Mouse (Mus musculus): ENCODE data around the gene Donson. TPM values are rescaled to one million over a fixed set of nuclear protein-coding genes. Genes with fewer than 3 reads are reported as not detected.
"Not testable (repeated sequence)": the region's sequence is repeated elsewhere in the genome, so short reads cannot be mapped to it uniquely, and the experiment has no call there.

The Donson gene
- polyA plus RNA-seq, 1 experiment from 2014 or later = 33.6 TPM

DNA sequence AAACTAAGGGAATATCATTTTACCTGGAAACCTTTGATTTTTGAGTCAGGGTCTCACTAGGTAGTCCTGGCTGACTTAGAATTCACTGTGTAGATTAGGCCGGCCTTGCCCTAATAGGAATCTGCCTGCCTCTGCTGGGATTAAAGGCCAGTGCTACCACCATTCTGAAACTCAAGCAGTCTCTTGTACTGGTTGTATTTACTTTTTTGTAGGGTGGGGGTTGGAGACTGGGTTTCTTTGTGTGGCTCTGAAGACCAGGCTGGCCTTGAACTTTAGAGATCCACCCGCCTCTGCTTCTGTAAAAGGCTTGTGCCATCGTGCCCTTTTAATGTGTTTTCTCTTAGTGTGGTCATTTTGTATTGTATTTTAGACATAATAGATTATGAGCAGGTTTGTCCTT lies 39.3 kb downstream of the Donson start:
- ATAC-seq (ENCODE audit: low FRiP score, low read depth) = no peak

DNA sequence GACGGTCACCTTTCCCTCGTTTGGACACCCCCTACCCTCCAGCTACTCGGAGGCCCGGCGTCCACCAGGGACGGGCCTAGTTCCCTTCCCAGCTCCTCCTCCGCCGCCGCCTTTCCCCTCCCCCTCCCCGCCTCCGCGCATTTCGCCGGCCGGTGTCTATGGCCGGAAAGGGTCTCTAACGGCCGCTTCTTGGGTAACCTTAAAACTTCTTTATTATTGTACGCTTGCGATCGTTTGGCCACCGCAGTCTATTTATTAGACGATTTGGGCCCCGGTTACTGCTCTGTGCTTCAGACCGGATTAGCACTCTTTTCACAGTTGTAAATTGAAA lies 40.4 kb downstream of the Donson start:
- ATAC-seq (ENCODE audit: low FRiP score, low read depth) = peak; percentile 55
- Histone ChIP-seq H3K9me3 (no peaks in the 10 kb centered on the region), H3K27ac (replicated peaks) (peak overlapping the region; percentile 98), H3K9ac (replicated peaks) (peak overlapping the region; percentile 84), H3K4me3 (peak overlapping the region; percentile 85), H3K4me2 (replicated peaks) (peak overlapping the region; percentile 65), H3K27me3 (no peaks in the 10 kb centered on the region), H3K36me3 (peaks cover 12% of the 10 kb centered on the region), H3K4me1 (peaks cover 17% of the 10 kb centered on the region)
- 2% methylated on average over 24 of the region's 25 CpGs for WGBS

More for the DNA sequence above, 39.3 kb downstream of the Donson start:
- Histone ChIP-seq H3K36me3 (peaks cover 18% of the 10 kb centered on the region), H3K9ac (replicated peaks) (peak overlapping the region; percentile 49; the same call in 1 of the 2 replicates), H3K4me3 (peak overlapping the region; percentile 38), H3K4me2 (replicated peaks) (peak overlapping the region; percentile 65), H3K27me3 (no peaks in the 10 kb centered on the region), H3K9me3 (no peaks in the 10 kb centered on the region), H3K4me1 (peaks cover 17% of the 10 kb centered on the region), H3K27ac (replicated peaks) (no peak overlapping the region)
- 57% methylated on average over 3 of the region's 3 CpGs for WGBS

DNA sequence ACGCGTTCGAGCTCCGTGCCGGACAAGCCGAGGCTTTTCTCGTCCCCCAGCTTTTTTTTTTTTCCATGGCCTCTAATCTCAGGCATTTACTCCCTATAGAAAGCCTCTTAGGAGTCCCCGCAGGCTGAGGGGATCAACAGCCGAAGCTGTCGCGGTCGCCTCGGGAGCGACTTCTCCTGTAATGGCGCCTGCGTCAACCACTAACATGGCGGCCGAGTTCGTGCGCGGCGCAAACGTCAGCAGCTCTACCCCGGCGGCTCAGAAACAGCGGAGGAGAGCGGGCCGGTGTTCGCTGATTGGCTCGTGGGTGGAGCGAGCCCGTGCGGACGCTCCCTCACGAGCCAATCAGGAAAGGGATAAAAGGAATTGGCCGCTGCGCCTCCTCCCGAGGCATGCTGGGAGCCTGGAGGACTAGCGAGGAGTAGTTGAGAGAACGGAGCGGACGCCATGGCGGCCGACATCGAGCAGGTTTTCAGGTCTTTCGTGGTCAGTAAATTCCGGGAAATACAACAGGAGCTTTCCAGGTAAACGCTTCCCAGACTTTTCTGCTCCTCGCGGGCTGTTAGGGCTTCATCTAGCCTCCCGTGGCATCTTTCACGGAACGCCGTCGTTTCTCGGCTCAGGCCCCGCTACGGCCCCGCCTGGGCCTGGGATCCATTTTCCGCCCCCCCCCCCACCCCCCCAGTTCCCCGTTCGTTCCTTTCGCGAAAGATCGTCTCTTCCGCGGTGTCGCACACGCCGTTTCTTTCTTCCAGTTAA lies 40.9 kb downstream of the Donson start, which contains the start of gene Son:
Son (plus strand) TSS at position 46 of the 759 bp plus-strand sequence.
- Histone ChIP-seq H3K4me2 (replicated peaks) (peak within 1 kb of the TSS; percentile 94), H3K9me3 (no peaks in the 10 kb centered on the region), H3K36me3 (peaks cover 14% of the 10 kb centered on the region), H3K4me3 (peak within 1 kb of the TSS; percentile 85), H3K27ac (replicated peaks) (peak within 1 kb of the TSS; percentile 98), H3K27me3 (no peaks in the 10 kb centered on the region), H3K9ac (replicated peaks) (peak within 1 kb of the TSS; percentile 84), H3K4me1 (peaks cover 17% of the 10 kb centered on the region)
- ATAC-seq (ENCODE audit: low FRiP score, low read depth) = peak; percentile 96
- WGBS = under 1% methylated on average over 69 of the region's 70 CpGs

DNA sequence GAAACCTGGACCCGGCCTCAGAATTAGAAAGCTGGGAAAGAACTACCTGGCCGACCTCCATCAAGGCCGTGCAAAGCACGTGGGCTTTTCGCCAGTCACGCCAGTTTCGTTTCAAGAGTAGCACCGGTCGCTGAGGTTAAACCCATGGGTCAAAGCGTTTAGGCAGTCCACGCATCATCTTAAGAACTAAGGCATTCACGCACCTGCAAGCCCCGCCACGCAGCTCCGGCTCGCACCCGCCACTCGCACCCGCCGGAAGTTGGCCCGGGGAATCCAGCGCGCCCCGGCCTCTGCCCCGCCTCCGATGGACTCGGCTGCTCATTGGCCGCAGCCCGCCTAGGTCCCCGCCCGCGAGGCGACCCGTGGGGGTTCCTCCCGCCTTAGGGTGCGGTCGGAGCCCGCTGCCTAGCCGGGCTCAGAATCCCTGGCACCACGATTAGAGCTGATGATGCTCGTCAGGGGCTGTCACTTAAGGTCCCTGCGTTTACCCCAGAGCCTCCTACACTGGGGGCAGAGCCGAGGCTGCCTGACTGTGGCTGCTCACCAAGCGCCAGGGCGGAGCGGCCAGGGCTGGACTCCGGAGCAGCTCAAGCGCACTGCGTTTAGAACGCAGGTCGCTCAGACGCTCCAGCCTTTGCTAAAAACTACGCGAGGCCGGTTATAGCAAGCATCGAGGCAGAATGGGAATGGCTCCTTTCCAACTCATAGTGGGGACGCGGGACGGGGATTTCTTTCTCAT lies 41.7 kb downstream of the Donson start, which contains the start of gene Gart:
Gart (minus strand) TSS at position 272 of the 739 bp plus-strand sequence.
- no peaks in the 10 kb centered on the region for H3K27me3 ChIP-seq
- H3K27ac ChIP-seq (replicated peaks) = peak within 1 kb of the TSS; percentile 98
- ATAC-seq (ENCODE audit: low FRiP score, low read depth) = peak; percentile 89
- H3K9me3 ChIP-seq = no peaks in the 10 kb centered on the region
- H3K4me1 ChIP-seq = peaks cover 15% of the 10 kb centered on the region
- H3K4me2 ChIP-seq (replicated peaks) = peak within 1 kb of the TSS; percentile 94
- WGBS = under 1% methylated on average over 59 of the region's 59 CpGs
- H3K4me3 ChIP-seq = peak within 1 kb of the TSS; percentile 85
- peak within 1 kb of the TSS; percentile 84 for H3K9ac ChIP-seq (replicated peaks)
- peaks cover 14% of the 10 kb centered on the region for H3K36me3 ChIP-seq

DNA sequence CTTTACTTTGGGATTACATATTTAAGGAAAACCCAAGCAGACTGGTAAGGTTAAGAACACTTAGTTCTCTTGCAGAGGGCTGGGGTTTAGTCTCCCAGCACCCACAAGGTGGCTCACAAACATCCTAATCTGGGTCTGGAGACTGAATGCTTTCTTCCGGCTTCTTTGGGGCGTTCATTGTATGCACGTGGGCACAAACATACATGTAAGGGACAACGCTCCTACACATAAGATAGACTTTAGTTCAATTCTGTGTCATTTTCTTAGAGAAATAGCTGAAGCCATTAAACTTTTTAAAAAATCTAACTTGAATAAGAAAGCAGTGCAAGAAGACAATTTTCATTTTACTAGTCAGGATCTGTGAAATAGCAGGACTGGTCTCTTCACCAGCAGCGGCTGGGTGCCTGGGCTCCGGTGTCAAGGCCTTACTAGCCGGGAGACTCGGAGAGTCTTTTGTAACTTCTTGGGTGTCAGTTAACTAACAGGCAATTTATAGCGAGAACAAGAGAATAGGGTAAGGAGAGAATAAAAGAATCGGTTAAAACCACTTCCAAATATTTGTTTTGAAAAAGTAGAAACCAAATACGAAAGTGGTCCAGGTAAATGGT lies 42.5 kb downstream of the Donson start:
- Histone ChIP-seq H3K4me3 (peak overlapping the region; percentile 85), H3K4me1 (peaks cover 15% of the 10 kb centered on the region), H3K9ac (replicated peaks) (peak overlapping the region; percentile 78), H3K27ac (replicated peaks) (peak overlapping the region; percentile 98), H3K36me3 (peaks cover 18% of the 10 kb centered on the region), H3K4me2 (replicated peaks) (peak overlapping the region; percentile 94), H3K27me3 (no peaks in the 10 kb centered on the region), H3K9me3 (no peaks in the 10 kb centered on the region)
- under 1% methylated on average over 11 of the region's 11 CpGs for WGBS
- ATAC-seq (ENCODE audit: low FRiP score, low read depth) = no peak

DNA sequence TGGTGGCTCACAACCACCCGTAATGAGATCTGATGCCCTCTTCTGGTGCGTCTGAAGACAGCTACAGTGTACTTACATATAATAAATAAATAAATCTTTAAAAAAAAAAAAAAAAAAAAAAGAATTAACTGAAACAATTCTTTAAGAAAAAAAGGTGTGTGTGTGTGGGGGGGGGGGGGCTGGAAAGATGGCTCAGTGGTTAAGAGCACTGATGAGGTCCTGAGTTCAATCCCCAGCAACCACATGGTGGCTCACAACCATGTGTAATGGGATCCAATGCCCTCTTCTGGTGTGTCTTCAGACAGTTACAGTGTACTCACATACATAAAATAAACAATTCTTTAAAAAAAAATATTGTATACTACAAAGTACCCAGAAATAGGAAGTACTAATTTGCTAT lies 43.1 kb downstream of the Donson start:
- H3K9ac ChIP-seq (replicated peaks); H3K27me3 ChIP-seq; H3K4me2 ChIP-seq (replicated peaks); H3K27ac ChIP-seq (replicated peaks); H3K9me3 ChIP-seq; ATAC-seq (ENCODE audit: low FRiP score, low read depth); H3K4me3 ChIP-seq: not testable (repeated sequence)
- Histone ChIP-seq H3K36me3 (peaks cover 24% of the 10 kb centered on the region), H3K4me1 (peaks cover 15% of the 10 kb centered on the region)
- WGBS = no CpG with 5 or more reads among the region's 2 CpGs

DNA sequence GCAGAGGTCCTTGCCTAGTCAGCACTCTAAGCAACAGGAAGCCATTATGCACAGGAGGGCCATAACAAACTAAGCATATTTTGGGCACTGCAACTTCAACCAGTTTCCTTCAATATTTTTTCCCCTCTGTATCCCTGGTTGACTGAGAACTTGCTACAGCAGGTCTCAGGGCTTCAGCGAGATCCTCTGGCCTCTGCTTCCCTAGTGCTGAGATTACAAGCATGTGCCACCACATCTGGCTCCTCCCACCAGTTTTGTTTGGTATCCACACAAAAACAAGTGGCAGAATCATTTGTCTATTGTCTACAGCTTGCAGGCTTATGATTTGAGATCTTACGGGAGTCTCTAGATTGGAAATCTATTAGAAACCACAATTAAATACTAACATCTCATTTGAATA lies 43.7 kb downstream of the Donson start:
- WGBS = 85% methylated on average over 2 of the region's 2 CpGs
- H3K27me3 ChIP-seq = no peaks in the 10 kb centered on the region
- H3K4me3 ChIP-seq = no peak overlapping the region
- H3K27ac ChIP-seq (replicated peaks) = no peak overlapping the region
- H3K4me2 ChIP-seq (replicated peaks) = no peak overlapping the region
- peaks cover 15% of the 10 kb centered on the region for H3K4me1 ChIP-seq
- no peak overlapping the region for H3K9ac ChIP-seq (replicated peaks)
- no peaks in the 10 kb centered on the region for H3K9me3 ChIP-seq
- H3K36me3 ChIP-seq = peaks cover 29% of the 10 kb centered on the region
- no peak for ATAC-seq (ENCODE audit: low FRiP score, low read depth)

DNA sequence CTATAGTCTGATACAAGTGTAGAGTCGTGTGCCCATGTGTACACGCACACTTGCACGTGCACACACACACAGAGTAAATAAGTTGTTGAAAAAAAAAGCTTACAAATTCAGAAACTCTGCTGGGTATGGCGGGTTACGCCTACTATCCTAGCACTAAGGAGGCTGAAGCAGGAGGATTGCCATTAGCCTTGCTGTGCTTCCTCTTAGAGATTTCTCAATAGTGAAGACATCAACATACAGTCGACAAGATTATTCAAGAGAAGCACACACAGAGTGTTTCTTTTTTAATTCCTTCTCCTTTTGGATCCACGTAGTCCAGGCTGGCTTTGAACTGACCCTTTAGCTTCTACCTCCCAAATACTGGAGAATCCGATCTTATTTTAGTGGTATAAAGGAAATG lies 48.4 kb downstream of the Donson start:
- no peaks in the 10 kb centered on the region for H3K27me3 ChIP-seq
- H3K27ac ChIP-seq (replicated peaks) = no peak overlapping the region
- no peak overlapping the region for H3K9ac ChIP-seq (replicated peaks)
- no peaks in the 10 kb centered on the region for H3K9me3 ChIP-seq
- 0 out of 2 replicates have a peak, but pooled peaks cover 5% of the 10 kb centered on the region for H3K4me1 ChIP-seq
- ATAC-seq (ENCODE audit: low FRiP score, low read depth) = no peak
- H3K4me2 ChIP-seq (replicated peaks) = no peak overlapping the region
- peaks cover 76% of the 10 kb centered on the region for H3K36me3 ChIP-seq
- no peak overlapping the region for H3K4me3 ChIP-seq
- 96% methylated on average over 8 of the region's 8 CpGs for WGBS

DNA sequence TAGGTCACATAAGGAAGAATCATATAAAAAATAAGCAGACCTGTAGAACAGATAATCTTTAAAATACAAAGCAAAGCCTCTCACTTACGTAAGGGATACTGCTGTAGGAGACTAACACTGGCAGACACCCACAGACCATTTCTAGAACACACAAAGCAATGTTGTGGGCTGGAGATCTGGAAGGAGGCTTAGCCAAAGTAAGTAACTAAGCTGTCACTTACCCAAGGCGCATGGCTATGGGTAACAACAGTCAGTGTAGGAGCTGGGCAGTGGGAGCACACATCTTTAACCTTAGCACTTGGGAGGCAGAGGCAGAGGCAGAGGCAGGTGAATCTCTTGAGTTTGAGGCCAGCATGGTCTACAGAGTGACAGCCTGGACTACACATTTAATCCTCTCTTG lies 48.9 kb downstream of the Donson start:
- Histone ChIP-seq H3K4me1 (0 out of 2 replicates have a peak, but pooled peaks cover 1% of the 10 kb centered on the region), H3K9ac (replicated peaks) (no peak overlapping the region), H3K4me3 (no peak overlapping the region), H3K27ac (replicated peaks) (no peak overlapping the region), H3K4me2 (replicated peaks) (no peak overlapping the region), H3K36me3 (peaks cover 80% of the 10 kb centered on the region), H3K9me3 (no peaks in the 10 kb centered on the region), H3K27me3 (no peaks in the 10 kb centered on the region)
- ATAC-seq (ENCODE audit: low FRiP score, low read depth) = no peak
- 95% methylated on average over 2 of the region's 2 CpGs for WGBS

DNA sequence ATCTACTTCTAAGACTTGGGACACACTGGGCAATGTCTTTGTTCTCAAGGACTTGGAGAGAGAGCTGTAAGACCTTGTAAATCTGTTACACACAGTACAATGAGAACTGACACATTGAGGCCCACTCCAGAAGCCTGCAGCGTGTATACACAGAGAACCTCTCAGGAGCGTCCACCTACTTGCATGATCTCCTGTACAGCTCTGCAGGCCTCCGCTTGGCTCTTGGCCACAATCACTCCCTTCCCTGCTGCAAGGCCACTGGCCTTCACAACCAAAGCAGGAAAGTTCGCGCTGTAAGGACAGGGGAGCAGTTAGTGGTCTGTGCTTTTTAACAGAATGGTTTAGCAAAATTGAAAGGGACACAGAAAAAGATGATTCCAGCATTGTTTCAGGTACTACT lies 49.4 kb downstream of the Donson start:
- Histone ChIP-seq H3K27ac (replicated peaks) (no peak overlapping the region), H3K36me3 (peaks cover 80% of the 10 kb centered on the region), H3K4me2 (replicated peaks) (no peak overlapping the region), H3K27me3 (no peaks in the 10 kb centered on the region), H3K4me3 (no peak overlapping the region), H3K9me3 (no peaks in the 10 kb centered on the region), H3K9ac (replicated peaks) (no peak overlapping the region), H3K4me1 (no peaks in the 10 kb centered on the region)
- 93% methylated on average over 5 of the region's 5 CpGs for WGBS
- no peak for ATAC-seq (ENCODE audit: low FRiP score, low read depth)

DNA sequence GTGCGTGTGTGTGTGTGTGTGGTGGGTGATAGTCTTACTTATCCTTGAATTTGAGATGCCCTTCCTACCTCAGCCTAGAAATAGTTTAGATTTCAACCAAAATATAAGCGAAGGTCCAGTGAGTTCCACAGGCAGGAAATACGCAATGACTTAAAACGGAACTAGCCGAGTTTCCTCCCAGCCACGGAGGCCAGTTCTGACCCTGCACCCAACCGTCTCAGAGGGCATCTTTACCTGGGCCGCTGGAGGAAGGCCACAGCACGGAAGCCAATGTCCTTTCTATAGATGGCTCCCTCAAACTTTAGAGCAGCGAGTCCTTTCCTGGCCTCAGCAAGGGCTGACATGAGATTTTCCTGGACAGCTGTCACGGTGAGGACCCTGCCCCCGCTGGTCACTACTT lies 54.9 kb downstream of the Donson start:
- no peak overlapping the region for H3K9ac ChIP-seq (replicated peaks)
- no peaks in the 10 kb centered on the region for H3K27me3 ChIP-seq
- no peak overlapping the region for H3K27ac ChIP-seq (replicated peaks)
- no peak overlapping the region for H3K4me3 ChIP-seq
- H3K4me1 ChIP-seq = no peaks in the 10 kb centered on the region
- H3K4me2 ChIP-seq (replicated peaks) = no peak overlapping the region
- H3K9me3 ChIP-seq = no peaks in the 10 kb centered on the region
- ATAC-seq (ENCODE audit: low FRiP score, low read depth) = no peak
- 96% methylated on average over 12 of the region's 12 CpGs for WGBS
- H3K36me3 ChIP-seq = peaks cover 91% of the 10 kb centered on the region

DNA sequence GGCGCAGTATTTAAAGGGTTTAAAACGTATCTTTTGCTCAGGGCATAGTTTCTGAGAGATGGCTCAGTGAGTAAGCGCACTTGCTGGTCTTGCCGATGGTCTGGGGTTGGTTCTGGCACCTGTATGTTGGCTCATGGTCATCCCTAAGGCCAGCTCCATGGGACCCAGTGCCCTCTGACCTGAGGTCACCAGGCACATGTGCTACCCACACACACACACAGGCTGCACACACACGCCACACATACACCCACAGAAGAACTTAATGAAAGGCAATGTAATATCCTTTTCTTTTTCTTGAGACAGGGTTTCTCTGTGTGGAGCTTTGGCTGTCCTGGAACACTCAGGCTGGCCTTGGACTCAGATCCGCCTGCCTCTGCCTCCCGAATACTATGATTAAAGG lies 55.6 kb downstream of the Donson start:
- ATAC-seq (ENCODE audit: low FRiP score, low read depth) = no peak
- Histone ChIP-seq H3K27ac (replicated peaks) (no peak overlapping the region), H3K27me3 (no peaks in the 10 kb centered on the region), H3K9me3 (no peaks in the 10 kb centered on the region), H3K4me1 (no peaks in the 10 kb centered on the region), H3K4me2 (replicated peaks) (no peak overlapping the region), H3K36me3 (peaks cover 91% of the 10 kb centered on the region), H3K9ac (replicated peaks) (no peak overlapping the region), H3K4me3 (no peak overlapping the region)
- 94% methylated on average over 7 of the region's 7 CpGs for WGBS

Measured in midbrain, embryonic 12.5 days (tissue).